Mouse (Mus musculus) neural tube, embryonic 15.5 days (tissue): ENCODE results near the gene Ptpn22. TPM values are rescaled to one million over a fixed set of nuclear protein-coding genes. Genes with fewer than 3 reads are reported as not detected.

ENCODE experiments used
- ATAC-seq: fragments of 200-750 bp; cut with Nextera tagmentation; 2 replicates; pipeline ENCODE4 v1.8.0; 2017; ENCODE audit warnings: mild to moderate bottlenecking, moderate TSS enrichment, moderate library complexity; ENCODE audit not compliant: low FRiP score
- H3K27ac ChIP-seq: fragments of 300-500 bp; sonication (generic); replicated peaks from 2 replicates; pipeline ENCODE4 v1.5.1; 2015; ENCODE audit warnings: mild to moderate bottlenecking, inconsistent platforms
- H3K27me3 ChIP-seq: fragments of 300-500 bp; sonication (generic); replicated peaks from 2 replicates; pipeline ENCODE4 v1.6.1; 2015; ENCODE audit warnings: inconsistent platforms
- H3K36me3 ChIP-seq: fragments of 300-500 bp; sonication (generic); 2 replicates; pipeline ENCODE4 v1.6.1; 2015; ENCODE audit warnings: inconsistent platforms
- H3K4me1 ChIP-seq: fragments of 300-500 bp; sonication (generic); 2 replicates; pipeline ENCODE4 v1.6.1; 2015; ENCODE audit warnings: inconsistent platforms
- H3K4me2 ChIP-seq: fragments of 300-500 bp; sonication (generic); 2 replicates; pipeline ENCODE4 v1.6.1; 2015; ENCODE audit warnings: inconsistent platforms, mild to moderate bottlenecking, moderate library complexity
- H3K4me3 ChIP-seq: fragments of 300-500 bp; sonication (generic); replicated peaks from 2 replicates; pipeline ENCODE4 v1.5.1; 2015; ENCODE audit warnings: mild to moderate bottlenecking, inconsistent platforms
- H3K9ac ChIP-seq: fragments of 300-500 bp; sonication (generic); replicated peaks from 2 replicates; pipeline ENCODE4 v1.6.1; 2015; ENCODE audit warnings: mild to moderate bottlenecking, inconsistent platforms
- H3K9me3 ChIP-seq: fragments of 300-500 bp; sonication (generic); replicated peaks from 2 replicates; pipeline ENCODE4 v1.6.1; 2016; ENCODE audit warnings: inconsistent platforms
- WGBS: fragments of 180-500 bp; shearing (Covaris S2); methylation state at CpG from one replicate; pipeline ENCODE4 v1.1.7; 2015; ENCODE audit warnings: mixed read lengths; 5-methylcytosine and 5-hydroxymethylcytosine counted together
- polyA plus RNA-seq: library from polyadenylated mRNA; unstranded; fragments of >200 nt; fragmentation: Nextera tagmentation; extraction: Ambion mirVana; gene quantifications from 2 replicates; pipeline ENCODE4 v1.2.1, GENCODE M21; 2015

Ptpn22 gene
- polyA plus RNA-seq, 1 experiment from 2014 or later = 0.33 TPM

- no peaks in the 10 kb centered on the region for H3K4me1 ChIP-seq
- no peak overlapping the region for H3K4me2 ChIP-seq
- no peak overlapping the region for H3K27ac ChIP-seq
- H3K4me3 ChIP-seq = no peak overlapping the region
- H3K27me3 ChIP-seq = no peaks in the 10 kb centered on the region
- ATAC-seq = no peak
- 80% methylated on average over 4 of the region's 4 CpGs for WGBS
- no peak overlapping the region for H3K9ac ChIP-seq
- H3K9me3 ChIP-seq = no peaks in the 10 kb centered on the region
- no peaks in the 10 kb centered on the region for H3K36me3 ChIP-seq
These were observed 3.2 kb downstream of the Ptpn22 start for GRCm38 (mm10) chr3:103862721-103863220.

DNA sequence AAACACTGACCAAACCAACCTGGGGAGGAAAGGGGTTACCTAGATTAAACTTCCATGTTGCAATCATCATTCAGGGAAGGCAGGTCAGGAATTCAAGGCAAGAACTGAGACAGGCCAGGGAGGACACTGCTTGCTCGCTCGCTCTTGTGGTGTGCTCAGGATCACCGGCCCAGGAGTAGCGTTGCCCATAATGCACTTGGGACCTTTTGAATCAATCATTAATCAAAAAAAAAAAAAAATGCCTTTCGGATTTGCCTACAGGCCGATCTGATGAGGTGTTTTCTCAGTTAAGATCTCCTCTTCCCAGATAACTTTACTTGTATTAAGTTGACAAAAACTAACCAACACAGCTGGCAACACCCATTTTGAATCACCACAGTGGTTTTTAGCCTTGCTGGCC, 4.6 kb downstream of the Ptpn22 start:
- WGBS = 91% methylated on average over 6 of the region's 6 CpGs
- H3K9me3 ChIP-seq = no peaks in the 10 kb centered on the region
- no peaks in the 10 kb centered on the region for H3K36me3 ChIP-seq
- H3K27me3 ChIP-seq = no peaks in the 10 kb centered on the region
- no peak for ATAC-seq
- H3K9ac ChIP-seq = no peak overlapping the region
- no peak overlapping the region for H3K4me3 ChIP-seq
- no peak overlapping the region for H3K4me2 ChIP-seq
- H3K4me1 ChIP-seq = no peaks in the 10 kb centered on the region
- H3K27ac ChIP-seq = no peak overlapping the region

- H3K4me2 ChIP-seq = no peak overlapping the region
- H3K4me3 ChIP-seq = no peak overlapping the region
- no peaks in the 10 kb centered on the region for H3K4me1 ChIP-seq
- H3K27me3 ChIP-seq = no peaks in the 10 kb centered on the region
- no peak for ATAC-seq
- H3K9ac ChIP-seq = no peak overlapping the region
- no peaks in the 10 kb centered on the region for H3K36me3 ChIP-seq
- H3K27ac ChIP-seq = no peak overlapping the region
- no peaks in the 10 kb centered on the region for H3K9me3 ChIP-seq
- 89% methylated on average over 5 of the region's 5 CpGs for WGBS
These were observed 7.9 kb downstream of the Ptpn22 start for GRCm38 (mm10) chr3:103867424-103867971.

- no peak for ATAC-seq
- WGBS = 82% methylated on average over 4 of the region's 4 CpGs
- no peaks in the 10 kb centered on the region for H3K4me1 ChIP-seq
These were observed 8.4 kb downstream of the Ptpn22 start for GRCm38 (mm10) chr3:103868008-103868407.

DNA sequence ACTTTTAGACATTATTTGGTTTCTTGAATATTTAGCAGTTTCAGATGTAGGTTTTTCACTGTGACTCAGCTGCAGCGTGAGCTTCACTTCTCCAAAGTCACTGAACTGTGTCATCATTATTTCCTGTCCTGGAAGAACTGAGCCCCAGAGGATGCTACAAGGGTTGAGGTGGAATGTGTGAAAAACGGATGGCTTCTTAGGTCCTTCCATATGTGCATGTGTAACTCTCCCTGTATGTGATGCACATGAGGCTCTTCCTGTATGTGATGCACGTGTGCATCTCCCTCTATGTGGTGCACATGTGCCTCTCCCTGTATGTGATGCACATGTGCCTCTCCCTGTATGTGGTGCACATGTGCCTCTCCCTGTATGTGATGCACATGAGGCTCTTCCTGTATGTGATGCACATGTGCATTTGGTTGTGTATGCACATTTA, 13.1 kb downstream of the Ptpn22 start:
- H3K36me3 ChIP-seq = no peaks in the 10 kb centered on the region
- no peak overlapping the region for H3K9ac ChIP-seq
- H3K9me3 ChIP-seq = no peaks in the 10 kb centered on the region
- no peaks in the 10 kb centered on the region for H3K4me1 ChIP-seq
- no peak overlapping the region for H3K27ac ChIP-seq
- no peaks in the 10 kb centered on the region for H3K27me3 ChIP-seq
- 66% methylated on average over 3 of the region's 3 CpGs for WGBS
- ATAC-seq = no peak
- no peak overlapping the region for H3K4me3 ChIP-seq
- H3K4me2 ChIP-seq = no peak overlapping the region

More at GRCm38 (mm10) chr3:103868008-103868407, 8.4 kb downstream of the Ptpn22 start:
- Histone ChIP-seq H3K4me2 (no peak overlapping the region), H3K36me3 (no peaks in the 10 kb centered on the region), H3K27me3 (no peaks in the 10 kb centered on the region), H3K4me3 (no peak overlapping the region), H3K9me3 (no peaks in the 10 kb centered on the region), H3K9ac (no peak overlapping the region), H3K27ac (no peak overlapping the region)

GRCm38 (mm10) chr3:103874329-103874728, 14.7 kb downstream of the Ptpn22 start:
- H3K9me3 ChIP-seq = no peaks in the 10 kb centered on the region
- no peak overlapping the region for H3K4me2 ChIP-seq
- H3K4me3 ChIP-seq = no peak overlapping the region
- WGBS = 78% methylated on average over 7 of the region's 7 CpGs
- no peaks in the 10 kb centered on the region for H3K4me1 ChIP-seq
- no peak overlapping the region for H3K27ac ChIP-seq
- no peak for ATAC-seq
- no peak overlapping the region for H3K9ac ChIP-seq
- no peaks in the 10 kb centered on the region for H3K36me3 ChIP-seq
- no peaks in the 10 kb centered on the region for H3K27me3 ChIP-seq

DNA sequence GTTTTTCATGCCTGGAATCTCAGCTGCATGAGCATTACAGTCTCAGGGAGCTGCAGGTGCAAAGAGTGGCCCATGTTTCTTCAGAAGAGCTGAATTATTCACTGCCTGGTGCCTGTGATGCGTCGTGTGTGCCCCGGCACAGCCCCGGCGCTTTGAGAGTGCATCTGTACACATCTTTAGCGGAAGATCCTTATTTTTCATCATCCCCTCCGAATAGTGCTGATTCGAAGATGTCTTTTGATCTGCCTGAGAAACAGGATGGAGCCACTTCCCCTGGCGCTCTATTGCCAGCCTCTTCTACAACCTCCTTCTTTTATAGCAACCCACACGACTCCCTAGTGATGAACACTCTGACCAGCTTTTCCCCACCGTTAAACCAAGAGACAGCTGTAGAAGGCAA, 26.4 kb downstream of the Ptpn22 start:
- H3K4me3 ChIP-seq = no peak overlapping the region
- no peaks in the 10 kb centered on the region for H3K27me3 ChIP-seq
- H3K27ac ChIP-seq = no peak overlapping the region
- no peak overlapping the region for H3K9ac ChIP-seq
- H3K9me3 ChIP-seq = no peaks in the 10 kb centered on the region
- H3K36me3 ChIP-seq = no peaks in the 10 kb centered on the region
- no peak for ATAC-seq
- H3K4me1 ChIP-seq = no peaks in the 10 kb centered on the region
- WGBS = 69% methylated on average over 11 of the region's 11 CpGs
- no peak overlapping the region for H3K4me2 ChIP-seq

- no peaks in the 10 kb centered on the region for H3K27me3 ChIP-seq
- H3K4me2 ChIP-seq = no peak overlapping the region
- H3K9me3 ChIP-seq = no peaks in the 10 kb centered on the region
- H3K4me3 ChIP-seq = no peak overlapping the region
- no peak overlapping the region for H3K9ac ChIP-seq
- WGBS = 40% methylated on average over 3 of the region's 3 CpGs
- H3K4me1 ChIP-seq = no peaks in the 10 kb centered on the region
- no peaks in the 10 kb centered on the region for H3K36me3 ChIP-seq
- no peak for ATAC-seq
- H3K27ac ChIP-seq = no peak overlapping the region
These were observed 28.0 kb downstream of the Ptpn22 start for GRCm38 (mm10) chr3:103887581-103887980.

- Histone ChIP-seq H3K9me3 (no peaks in the 10 kb centered on the region), H3K27ac (no peak overlapping the region), H3K4me1 (no peaks in the 10 kb centered on the region), H3K4me2 (no peak overlapping the region), H3K9ac (no peak overlapping the region), H3K4me3 (no peak overlapping the region), H3K36me3 (no peaks in the 10 kb centered on the region), H3K27me3 (no peaks in the 10 kb centered on the region)
- WGBS = 91% methylated on average over 3 of the region's 3 CpGs
- ATAC-seq = no peak
These were observed 33.8 kb downstream of the Ptpn22 start for GRCm38 (mm10) chr3:103893374-103893773.

GRCm38 (mm10) chr3:103904705-103905104, 45.1 kb downstream of the Ptpn22 start:
- Histone ChIP-seq H3K36me3 (no peaks in the 10 kb centered on the region), H3K9me3 (no peaks in the 10 kb centered on the region), H3K9ac (no peak overlapping the region), H3K4me3 (no peak overlapping the region), H3K27ac (no peak overlapping the region), H3K27me3 (no peaks in the 10 kb centered on the region), H3K4me2 (no peak overlapping the region), H3K4me1 (no peaks in the 10 kb centered on the region)
- 91% methylated on average over 1 of the region's 1 CpGs for WGBS
- ATAC-seq = no peak

GRCm38 (mm10) chr3:103907335-103908030, 47.9 kb downstream of the Ptpn22 start:
- H3K36me3 ChIP-seq = no peaks in the 10 kb centered on the region
- no peaks in the 10 kb centered on the region for H3K4me1 ChIP-seq
- no peaks in the 10 kb centered on the region for H3K27me3 ChIP-seq
- no peak overlapping the region for H3K4me3 ChIP-seq
- no peak overlapping the region for H3K9ac ChIP-seq
- no peaks in the 10 kb centered on the region for H3K9me3 ChIP-seq
- WGBS = 83% methylated on average over 5 of the region's 5 CpGs
- H3K4me2 ChIP-seq = no peak overlapping the region
- no peak overlapping the region for H3K27ac ChIP-seq
- ATAC-seq = no peak

DNA sequence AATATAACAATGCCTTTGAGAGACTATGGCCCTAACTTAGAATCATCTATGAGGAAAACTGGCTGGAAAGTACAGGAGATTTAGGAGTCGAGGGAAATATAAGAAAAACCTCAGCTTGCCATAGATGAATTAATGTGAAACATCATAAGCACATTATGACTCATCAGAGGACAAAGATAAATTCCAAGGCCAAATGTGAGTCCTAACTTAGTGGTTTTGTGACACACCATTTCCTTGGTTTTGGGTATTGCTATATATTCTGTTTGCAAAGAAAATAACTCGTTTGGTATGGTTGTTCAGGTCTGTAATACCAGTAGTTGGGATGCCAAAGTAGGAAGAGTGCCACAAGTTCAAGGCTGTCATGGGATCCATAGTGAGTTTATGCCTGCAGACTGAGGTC, 49.2 kb downstream of the Ptpn22 start:
- no peak overlapping the region for H3K4me2 ChIP-seq
- 84% methylated on average over 2 of the region's 2 CpGs for WGBS
- no peak for ATAC-seq
- no peak overlapping the region for H3K9ac ChIP-seq
- no peak overlapping the region for H3K27ac ChIP-seq
- no peaks in the 10 kb centered on the region for H3K4me1 ChIP-seq
- H3K36me3 ChIP-seq = no peaks in the 10 kb centered on the region
- H3K4me3 ChIP-seq = no peak overlapping the region
- H3K9me3 ChIP-seq = no peaks in the 10 kb centered on the region
- H3K27me3 ChIP-seq = no peaks in the 10 kb centered on the region
